Mouse (Mus musculus): Measurements from ENCODE around the gene Atp8b4.

Gene Atp8b4

DNA sequence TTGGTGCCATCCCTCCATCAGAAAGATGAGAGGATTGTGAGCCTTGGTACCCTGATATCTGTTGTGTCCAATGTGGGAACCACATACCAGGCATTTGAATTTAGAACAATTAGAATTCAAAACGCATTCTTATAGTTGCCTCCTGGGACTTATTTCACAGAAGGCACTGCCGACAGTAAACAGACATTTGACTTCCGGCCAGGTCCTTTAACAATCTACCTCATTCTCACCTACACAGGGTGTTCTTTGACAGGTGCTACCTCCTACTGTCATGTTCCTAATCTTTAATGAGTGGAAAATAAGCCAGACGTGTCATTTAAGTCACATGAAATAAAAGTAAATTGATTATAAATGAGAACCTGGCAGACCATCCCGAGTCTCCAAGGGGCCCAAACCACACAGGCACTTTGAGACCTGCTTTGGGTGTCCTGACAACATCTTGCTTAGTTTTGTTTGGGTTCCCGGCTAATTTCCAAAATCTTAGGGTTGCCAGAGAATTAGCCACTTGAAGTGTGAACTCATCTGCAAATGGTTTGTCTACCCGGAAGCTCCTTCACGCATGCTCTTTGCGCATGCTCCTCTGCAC lies 67.9 kb downstream of the Atp8b4 start:
- DNase-seq = no peak

DNA sequence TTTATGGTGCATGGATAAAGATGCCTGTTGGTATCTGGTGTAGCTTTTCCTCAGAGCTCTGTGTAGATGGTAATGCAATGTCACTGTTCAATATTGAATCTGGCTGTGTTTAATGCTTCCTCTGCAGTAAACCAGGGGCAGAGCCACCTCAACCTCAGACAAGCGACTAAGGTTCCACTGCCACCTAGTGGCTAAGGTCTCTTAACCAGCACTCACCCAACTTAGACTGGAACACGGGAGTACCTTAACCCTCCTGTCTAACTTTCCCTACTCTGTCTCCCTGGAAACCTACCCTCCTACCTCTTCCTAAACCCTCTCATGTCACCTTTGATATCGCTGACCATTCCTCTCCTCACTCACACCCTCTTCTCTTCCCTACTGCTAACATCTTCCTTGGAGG lies 71.2 kb downstream of the Atp8b4 start:
- DNase-seq = peak; percentile 71

- DNase-seq = no peak
These were observed 75.3 kb downstream of the Atp8b4 start for GRCm38 (mm10) chr2:126425223-126425622.

- no peak for DNase-seq
These were observed 75.8 kb downstream of the Atp8b4 start for GRCm38 (mm10) chr2:126424714-126425113.

DNA sequence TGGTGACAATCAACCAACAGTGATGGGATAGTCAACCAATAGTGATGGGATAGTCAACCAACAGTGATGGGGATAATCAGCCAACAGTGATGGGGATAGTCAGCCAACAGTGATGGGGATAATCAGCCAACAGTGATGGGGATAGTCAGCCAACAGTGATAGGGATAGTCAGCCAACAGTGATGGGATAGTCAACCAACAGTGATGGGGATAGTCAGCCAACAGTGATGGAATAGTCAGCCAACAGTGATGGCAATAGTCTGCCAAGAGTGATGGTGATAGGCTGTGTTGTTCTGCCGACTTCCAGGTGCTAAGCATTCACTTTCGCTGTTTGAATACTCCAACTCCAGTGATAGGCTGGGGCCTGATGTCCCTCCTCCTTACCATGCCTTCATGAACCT lies 79.6 kb downstream of the Atp8b4 start:
- DNase-seq = no peak

DNA sequence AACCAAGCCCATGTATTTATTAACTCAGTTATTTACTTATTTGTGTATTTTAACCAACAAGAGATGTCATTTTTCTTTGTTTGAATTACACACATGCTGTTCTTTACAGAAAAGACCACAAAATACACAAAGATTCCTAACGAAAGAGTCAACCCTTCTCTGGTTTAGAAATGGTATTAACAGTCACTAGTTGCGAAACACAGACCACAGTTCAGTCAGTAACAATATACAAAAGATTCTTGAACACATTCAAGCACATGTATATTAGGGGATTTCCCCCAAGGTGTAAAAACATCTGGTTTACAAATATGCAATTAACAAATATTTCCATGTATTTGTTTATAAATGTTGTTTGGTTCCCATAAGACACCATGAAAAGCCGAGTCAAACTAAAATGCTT lies 81.6 kb downstream of the Atp8b4 start:
- no peak for DNase-seq

GRCm38 (mm10) chr2:126416772-126417171 lies 83.7 kb downstream of the Atp8b4 start:
- no peak for DNase-seq

- DNase-seq = no peak
These were observed 84.5 kb downstream of the Atp8b4 start for GRCm38 (mm10) chr2:126415981-126416380.

GRCm38 (mm10) chr2:126412759-126413158 lies 87.7 kb downstream of the Atp8b4 start:
- no peak for DNase-seq

DNA sequence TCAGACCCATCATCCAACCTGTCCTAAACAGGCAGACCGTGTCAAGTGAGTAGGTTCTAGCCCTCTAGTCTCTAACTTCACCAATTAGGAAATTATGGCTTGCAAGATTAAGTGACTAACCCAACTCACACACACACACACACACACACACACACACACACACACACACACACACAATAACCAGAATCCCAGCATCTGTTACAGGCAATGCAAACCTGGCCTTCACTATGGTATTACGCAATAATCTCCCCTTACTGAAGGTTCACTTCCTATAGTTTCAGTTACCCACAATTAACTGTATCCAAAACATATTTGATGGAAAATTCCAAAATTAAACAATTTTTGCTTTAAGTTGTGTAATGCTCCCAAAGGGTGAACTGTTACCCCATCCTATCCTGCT lies 101.0 kb downstream of the Atp8b4 start:
- no peak for DNase-seq

DNA sequence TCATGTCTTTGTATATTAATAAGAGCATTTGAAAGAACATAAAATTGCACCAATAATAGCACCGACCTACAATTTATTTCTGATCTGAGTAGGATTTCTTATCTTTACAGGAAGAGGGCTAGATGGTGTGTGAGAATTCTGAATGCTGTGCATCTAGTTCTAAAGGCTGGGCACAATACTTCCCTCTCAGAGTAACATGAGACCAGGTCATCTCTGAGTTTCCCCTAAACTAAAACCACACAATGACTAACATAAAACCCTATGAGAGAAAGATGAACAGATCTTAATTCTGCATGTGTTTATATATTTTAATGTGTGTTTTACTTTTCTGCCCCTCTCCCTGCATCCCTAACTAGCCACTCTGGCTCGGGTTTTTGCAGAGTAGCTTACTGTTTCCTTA lies 101.5 kb downstream of the Atp8b4 start:
- DNase-seq = no peak

GRCm38 (mm10) chr2:126398216-126398615 lies 102.3 kb downstream of the Atp8b4 start:
- DNase-seq = no peak

GRCm38 (mm10) chr2:126397513-126397912 lies 103.0 kb downstream of the Atp8b4 start:
- no peak for DNase-seq

DNA sequence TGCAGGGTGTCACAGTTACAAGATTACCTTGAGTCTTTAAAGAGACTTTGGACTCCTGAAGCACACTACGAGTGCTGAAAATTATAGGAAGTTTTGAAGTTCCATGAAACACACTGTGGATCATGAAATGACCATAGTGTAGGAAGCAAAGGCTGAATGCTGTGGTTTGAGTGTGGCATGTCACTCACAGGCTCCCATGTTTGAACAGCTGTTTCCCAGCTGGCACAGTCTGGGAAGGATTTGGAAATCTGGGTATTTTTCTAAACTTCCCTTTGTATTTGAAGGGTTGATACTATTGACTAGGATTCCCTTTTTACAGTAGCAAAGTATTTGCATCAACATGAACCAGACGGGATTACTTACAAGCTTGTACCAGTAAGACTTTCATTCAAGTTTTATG lies 105.5 kb downstream of the Atp8b4 start:
- no peak for DNase-seq

DNA sequence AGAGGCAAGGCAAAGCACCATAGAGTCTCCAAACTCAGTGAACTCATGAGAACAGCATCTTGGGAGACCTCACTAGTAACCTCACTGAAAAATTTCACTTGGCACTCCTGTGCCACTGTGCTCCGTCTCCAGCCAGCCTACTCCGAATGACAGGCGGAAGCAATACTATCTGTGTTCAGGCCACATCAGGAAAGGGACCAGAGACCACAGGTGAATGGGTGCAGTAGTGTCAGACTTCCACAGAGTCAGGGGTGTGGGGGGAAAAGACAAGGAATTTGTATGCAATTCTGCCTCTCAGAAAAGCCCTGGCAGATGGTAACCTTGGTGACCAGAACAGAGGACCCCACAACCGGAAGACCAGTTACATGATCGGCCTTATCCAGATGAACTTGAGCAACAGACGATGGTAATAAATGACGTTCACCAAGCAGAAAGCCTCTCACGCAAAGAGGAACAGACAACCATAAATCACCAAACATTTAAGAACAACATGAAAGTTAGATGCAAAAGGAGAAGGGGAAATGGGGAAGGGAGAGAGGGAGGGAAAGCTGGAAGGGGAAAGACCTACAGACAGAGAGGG lies 112.9 kb downstream of the Atp8b4 start:
- DNase-seq = no peak

DNA sequence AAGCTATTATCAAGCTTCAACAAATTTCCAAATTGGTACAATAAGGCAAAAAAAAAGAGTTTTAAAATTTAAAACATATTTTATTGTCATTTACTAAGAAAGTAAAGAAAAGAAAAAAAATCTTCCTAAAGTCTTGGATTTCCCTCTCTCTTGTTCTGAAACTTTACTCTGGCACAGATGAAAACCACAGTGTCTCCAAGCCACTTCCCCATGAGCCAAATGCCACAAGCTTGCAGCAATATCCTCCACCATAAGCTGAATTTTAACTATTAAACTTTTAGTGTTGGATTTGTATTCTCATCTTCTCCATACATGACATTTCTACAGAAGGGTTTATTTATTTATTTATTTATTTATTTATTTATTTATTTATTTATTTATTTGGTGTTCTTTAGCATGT lies 114.4 kb downstream of the Atp8b4 start:
- DNase-seq = no peak

GRCm38 (mm10) chr2:126380300-126380699 lies 120.2 kb downstream of the Atp8b4 start:
- DNase-seq = no peak

DNA sequence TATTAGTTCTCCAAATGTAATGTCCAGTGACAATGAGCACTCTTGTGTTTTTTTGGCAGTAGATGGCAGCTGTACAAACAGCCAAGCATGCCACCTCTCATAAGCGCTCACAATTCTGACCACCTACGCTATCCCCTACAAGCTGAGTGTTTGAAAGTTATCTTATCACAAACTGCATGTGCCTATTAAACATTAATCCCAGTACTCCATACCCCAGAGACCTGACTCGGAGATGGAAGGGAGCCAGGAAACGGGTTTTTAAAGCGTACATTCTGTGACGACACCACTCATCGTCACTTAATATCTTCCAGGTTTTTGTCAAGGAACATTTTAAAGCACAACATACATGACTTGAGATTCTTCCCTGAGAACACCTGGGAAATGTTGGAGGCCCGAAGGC lies 128.8 kb downstream of the Atp8b4 start:
- no peak for DNase-seq

DNA sequence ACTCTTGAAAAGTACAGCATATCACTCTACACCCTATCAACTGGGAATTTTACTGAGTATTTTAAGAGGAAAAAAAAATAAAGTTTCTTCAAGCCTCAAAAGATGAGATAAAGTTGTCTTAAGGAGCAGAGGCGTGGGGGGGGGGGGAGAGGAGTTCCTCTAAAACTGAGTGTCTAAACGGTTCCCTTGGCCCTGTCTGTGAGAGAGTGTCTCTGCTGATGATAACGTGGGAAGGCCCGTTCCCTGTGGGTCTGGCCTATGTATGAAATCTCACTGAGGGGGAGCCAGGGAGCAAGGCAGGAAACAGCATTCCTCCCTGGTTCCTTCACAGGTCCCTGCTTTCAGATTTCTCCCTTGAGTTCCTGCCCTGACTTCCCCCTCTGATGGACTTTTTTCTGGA lies 130.7 kb downstream of the Atp8b4 start:
- DNase-seq = no peak

DNA sequence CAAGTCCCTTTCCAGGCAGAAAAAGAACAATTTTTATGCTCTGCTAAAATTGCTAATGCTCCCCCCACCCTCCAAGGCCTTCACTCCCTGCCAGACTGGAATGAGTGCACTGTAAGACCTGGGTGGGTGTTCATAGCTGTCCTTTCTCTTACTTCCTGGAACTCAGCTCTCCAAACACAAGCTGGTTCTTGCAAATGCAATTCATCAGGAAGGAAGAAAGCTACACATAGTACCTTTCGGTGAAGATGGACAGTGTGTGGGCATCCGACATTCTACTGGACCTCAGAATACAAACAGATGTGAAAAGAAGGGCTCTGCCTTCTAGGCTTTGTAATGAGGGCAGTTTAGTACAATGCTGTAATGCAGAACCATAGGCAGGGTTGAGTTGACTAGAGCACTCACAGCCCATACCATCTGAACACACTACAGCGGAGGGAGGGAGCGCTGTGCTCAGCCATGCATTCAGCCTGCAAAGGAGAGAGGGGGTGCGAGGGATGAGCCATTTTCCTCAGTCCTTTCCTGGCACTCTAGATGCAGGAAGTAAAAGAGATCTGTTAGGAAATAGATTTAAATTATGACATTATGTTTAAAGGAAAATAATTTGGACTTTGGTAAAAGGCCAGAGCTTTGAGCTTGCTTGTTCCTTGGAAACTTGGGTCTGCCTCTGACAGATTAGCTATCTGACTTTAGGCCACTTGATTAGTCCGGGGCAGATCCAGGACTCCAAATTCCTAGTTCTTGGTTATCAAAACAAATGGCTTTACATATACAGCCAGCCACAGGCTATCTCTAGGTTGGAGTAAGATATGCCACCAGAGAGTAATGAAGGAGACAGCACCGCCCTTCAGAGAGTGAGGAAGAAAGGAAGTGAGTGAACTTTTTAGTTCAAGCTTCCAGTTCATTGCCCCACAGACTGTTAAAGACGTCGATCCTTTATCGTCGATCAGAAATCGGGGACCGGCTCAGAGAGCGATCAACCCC lies 136.4 kb downstream of the Atp8b4 start:
- DNase-seq = no peak

DNA sequence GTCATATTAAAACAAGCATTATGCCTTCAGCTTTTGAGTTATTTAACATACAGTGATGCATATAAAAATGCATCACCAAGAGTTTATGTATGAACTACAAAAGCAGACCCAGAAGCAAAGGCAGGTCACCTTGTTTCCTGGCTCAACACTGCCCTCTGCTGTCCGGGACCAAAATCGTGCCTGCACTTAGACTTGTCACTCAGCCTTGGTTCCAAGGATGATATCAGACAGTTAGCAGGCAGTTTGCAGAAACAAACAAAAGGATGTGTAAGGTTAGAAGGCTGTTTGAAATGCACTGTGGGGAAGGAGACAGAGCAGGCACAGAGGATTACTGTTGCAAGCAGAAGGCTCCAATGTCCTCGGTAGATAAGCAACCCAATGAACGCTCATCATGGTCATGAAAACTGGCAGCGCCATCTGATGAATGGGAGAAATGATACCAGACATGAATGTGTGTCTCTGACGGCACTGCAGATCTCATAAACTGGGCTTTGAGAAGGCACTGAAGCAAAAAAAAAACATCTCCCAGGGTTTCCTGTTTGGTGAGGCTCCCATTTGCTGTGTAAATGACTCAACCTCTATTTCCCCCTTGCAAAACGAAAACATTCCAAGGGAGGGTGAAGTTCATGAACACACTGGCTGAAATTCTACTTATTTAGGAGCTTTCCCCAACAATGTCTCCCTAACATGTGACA lies 137.3 kb downstream of the Atp8b4 start:
- DNase-seq = peak; percentile 89

DNA sequence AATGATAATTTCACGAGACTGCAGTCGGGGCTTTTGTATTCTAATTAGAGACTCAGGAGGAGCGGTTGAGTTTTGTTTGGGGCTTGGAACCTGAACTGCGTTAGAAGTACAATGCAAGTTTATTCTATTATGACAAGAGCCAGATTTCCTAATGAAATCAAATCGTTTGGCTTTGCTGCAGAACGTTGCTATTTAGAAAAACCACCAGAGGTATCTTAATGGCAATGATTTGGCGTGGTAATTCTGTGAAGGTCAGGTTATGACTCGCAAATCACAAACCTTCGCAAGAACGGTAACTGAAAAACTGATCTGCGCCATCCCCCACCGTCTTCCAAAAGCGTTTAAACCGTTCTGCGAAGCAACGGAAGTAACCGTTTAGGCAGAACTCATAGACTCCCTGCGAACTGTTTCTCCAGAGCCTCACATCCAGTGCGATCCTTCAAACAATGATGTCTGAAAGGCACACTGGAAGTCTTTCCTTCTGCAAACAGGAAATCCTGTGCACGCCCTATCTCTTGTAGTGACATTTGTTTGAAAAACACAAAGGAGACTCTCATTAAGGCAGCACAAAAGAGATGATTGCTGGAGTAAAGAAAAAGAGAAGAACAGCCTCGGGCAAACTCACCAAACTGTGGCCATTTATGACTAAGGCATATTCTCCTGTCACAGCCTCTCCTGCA lies 139.2 kb downstream of the Atp8b4 start:
- DNase-seq = peak; percentile 18

GRCm38 (mm10) chr2:126360688-126361087 lies 139.8 kb downstream of the Atp8b4 start:
- peak; percentile 34 for DNase-seq

All from lung, postnatal 14 days (tissue).